Mouse (Mus musculus) adrenal gland, adult 2 months (tissue): ENCODE measurements at regions not wholly inside any gene's neighbourhood (a gene's known extent, or its start where the extent isn't known, plus 50 kb on each side); places are given as distances from the start of the nearest gene placed in this dataset.
A peak's percentile ranks its signal among the peaks of the same experiment; 100 is the strongest.

ENCODE experiments used
- DNase-seq: peaks from one replicate; pipeline ENCODE4 v3.0.0; 2021

DNA sequence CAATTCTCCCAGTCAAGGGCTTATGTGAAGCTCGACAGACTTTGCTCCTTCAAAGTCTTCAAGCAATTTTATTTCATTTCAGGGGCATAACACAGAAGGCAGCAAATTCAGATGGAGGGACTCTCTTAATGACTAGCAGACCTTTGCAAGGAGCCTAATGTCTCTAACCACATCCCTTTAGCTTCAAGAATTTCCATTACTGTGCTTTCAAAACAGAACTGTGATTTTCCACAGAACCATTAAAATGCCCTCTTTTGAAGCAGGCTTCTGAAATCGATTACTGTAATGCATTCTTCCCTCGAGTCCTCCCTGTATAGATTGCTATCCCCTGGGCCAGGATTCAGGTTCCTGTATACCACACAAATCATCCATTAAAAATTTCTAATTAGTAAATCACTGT, 80.9 kb upstream of the Tac1 start:
- no peak for DNase-seq

DNA sequence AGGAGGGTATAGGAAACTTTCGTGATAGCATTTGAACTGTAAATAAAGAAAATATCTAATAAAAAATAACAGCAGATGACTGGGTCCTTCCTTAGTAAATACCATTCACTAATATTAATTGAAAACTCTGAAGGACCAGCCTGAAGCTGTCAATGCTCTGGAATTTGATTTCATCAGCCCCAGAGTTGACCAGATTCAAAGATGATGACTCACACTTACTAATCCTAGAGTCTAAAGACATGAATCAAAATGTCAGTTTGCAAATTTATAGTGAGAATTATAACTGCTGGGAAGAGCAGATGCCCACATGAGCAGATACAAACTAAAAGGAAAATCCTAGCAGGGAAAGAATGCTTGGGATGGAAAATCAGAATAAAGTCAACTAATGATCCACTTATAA, 77.8 kb upstream of the Tac1 start:
- DNase-seq: no peak

DNA sequence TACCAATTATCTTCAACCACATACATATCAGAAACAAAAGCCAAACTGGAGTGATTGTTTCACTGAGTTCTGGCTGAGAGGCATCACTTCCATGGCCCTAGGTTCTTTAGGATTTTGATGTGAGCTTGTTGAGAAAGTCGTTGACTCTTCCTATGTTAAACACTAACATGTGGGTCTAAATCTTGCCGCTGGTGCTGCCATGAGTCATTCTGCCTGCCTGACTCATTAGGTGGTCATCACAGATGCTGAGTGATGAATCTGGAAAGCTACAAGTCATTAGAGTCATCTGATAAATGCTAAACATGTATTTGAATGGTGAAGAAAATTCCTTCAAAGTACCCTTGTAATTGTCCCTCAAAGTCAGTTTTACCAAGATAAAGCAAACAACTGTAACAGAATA, 60.4 kb upstream of the Tac1 start:
- DNase-seq: peak; percentile 16

DNA sequence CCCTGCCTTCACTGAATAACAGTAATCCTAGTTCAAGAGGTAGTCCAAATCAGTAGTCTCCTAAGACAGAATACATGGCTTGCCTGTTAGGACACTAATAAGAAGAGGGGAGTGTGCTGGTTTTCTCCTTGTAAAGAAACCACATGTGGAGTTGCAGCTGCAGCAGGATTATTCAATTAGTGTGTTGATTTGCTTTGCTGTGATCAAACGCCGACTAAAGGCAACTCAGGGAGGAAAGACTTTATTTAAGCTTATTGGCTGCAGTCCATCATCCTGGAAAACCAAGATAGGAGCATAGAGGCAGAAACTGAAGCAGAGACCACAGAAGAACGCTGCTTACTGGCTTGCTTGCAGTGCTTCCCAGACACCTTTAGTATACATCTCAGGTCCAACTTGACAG, 57.9 kb upstream of the Tac1 start:
- no peak for DNase-seq
